Mouse (Mus musculus): ENCODE results near the gene Gm49486.

DNA sequence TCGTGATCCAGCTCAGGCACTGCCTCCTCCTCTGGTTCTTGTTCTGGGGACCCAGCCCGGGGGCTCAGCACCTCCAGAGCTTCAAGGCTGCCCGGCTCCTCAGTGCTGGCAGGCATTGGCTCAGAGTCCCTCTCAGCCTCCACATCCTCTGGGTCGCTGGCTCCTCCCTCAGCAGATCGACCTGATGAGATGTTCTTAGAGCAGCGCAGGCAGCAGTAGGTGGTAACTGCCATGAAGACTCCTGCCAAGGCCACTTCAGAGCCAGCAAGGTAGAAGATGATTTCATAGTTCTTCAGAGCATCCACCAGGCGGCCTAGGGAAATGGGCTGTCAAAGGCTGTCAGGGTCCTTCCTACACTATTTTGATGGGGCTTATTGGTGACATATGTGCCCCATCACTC is 22.0 kb downstream of the Gm49486 start:
- TF ChIP-seq POLR2A (IDR thresholded peaks at IDR 0.05; ENCODE audit: low read depth, low read length): no peak
- TF ChIP-seq CTCF (conservative IDR thresholded peaks at IDR 0.05; ENCODE audit: insufficient read depth, insufficient read length, low read depth, low read length): no peak

Data from kidney, adult 2 months (tissue).